Mouse (Mus musculus) liver, adult (tissue): ENCODE measurements around the gene Pusl1.

Experiments used
- GATA4 ChIP-seq: IDR thresholded peaks from 2 replicates; pipeline ENCODE4 v1.6.1; 2014; ENCODE audit warnings: mild to moderate bottlenecking, low read length; ENCODE audit not compliant: insufficient replicate concordance

The Pusl1 gene

GRCm38 (mm10) chr4:155891551-155892001 is at the start of gene Pusl1, which contains the start of gene Acap3:
TSS of gene Pusl1 (minus strand) at chr4:155891781.
TSS of gene Acap3 (plus strand) at chr4:155891822.
- no peak for TF ChIP-seq GATA4

GRCm38 (mm10) chr4:155932031-155932430 is 40.5 kb upstream of the Pusl1 start:
- TF ChIP-seq GATA4: no peak

GRCm38 (mm10) chr4:155908751-155909150 is 17.2 kb upstream of the Pusl1 start:
- no peak for TF ChIP-seq GATA4

GRCm38 (mm10) chr4:155908281-155908680 is 16.7 kb upstream of the Pusl1 start:
- no peak for TF ChIP-seq GATA4

- no peak for TF ChIP-seq GATA4
Measured at GRCm38 (mm10) chr4:155907003-155907402, 15.4 kb upstream of the Pusl1 start.

- TF ChIP-seq GATA4: no peak
Measured at GRCm38 (mm10) chr4:155906125-155906524, 14.5 kb upstream of the Pusl1 start.

- TF ChIP-seq GATA4: no peak
Measured at GRCm38 (mm10) chr4:155905634-155906033, 14.1 kb upstream of the Pusl1 start.

GRCm38 (mm10) chr4:155904318-155905102 is 12.9 kb upstream of the Pusl1 start:
- TF ChIP-seq GATA4: no peak

GRCm38 (mm10) chr4:155903246-155903645 is 11.7 kb upstream of the Pusl1 start:
- no peak for TF ChIP-seq GATA4

- no peak for TF ChIP-seq GATA4
Measured at GRCm38 (mm10) chr4:155901205-155901604, 9.6 kb upstream of the Pusl1 start.

- TF ChIP-seq GATA4: no peak
Measured at GRCm38 (mm10) chr4:155899355-155899754, 7.8 kb upstream of the Pusl1 start.

GRCm38 (mm10) chr4:155898318-155898717 is 6.7 kb upstream of the Pusl1 start:
- no peak for TF ChIP-seq GATA4

GRCm38 (mm10) chr4:155896461-155896860 is 4.9 kb upstream of the Pusl1 start:
- TF ChIP-seq GATA4: no peak

- TF ChIP-seq GATA4: no peak
Measured at GRCm38 (mm10) chr4:155895826-155896225, 4.2 kb upstream of the Pusl1 start.

- TF ChIP-seq GATA4: no peak
Measured at GRCm38 (mm10) chr4:155895216-155895615, 3.6 kb upstream of the Pusl1 start.

- TF ChIP-seq GATA4: no peak
Measured at GRCm38 (mm10) chr4:155894311-155894881, 2.8 kb upstream of the Pusl1 start.
